Mouse (Mus musculus) midbrain, embryonic 13.5 days (tissue): ENCODE results near the gene Lgr4. TPM values are rescaled to one million over a fixed set of nuclear protein-coding genes. Genes with fewer than 3 reads are reported as not detected.

Experiments used
- ATAC-seq: fragments of 200-750 bp; cut with Nextera tagmentation; 2 replicates; pipeline ENCODE4 v1.8.0; 2017; ENCODE audit warnings: mild to moderate bottlenecking, moderate TSS enrichment, moderate library complexity
- H3K27ac ChIP-seq: fragments of 300-500 bp; sonication (generic); 2 replicates; pipeline ENCODE4 v1.5.1; 2015; ENCODE audit warnings: inconsistent platforms, mild to moderate bottlenecking, moderate library complexity
- H3K27me3 ChIP-seq: fragments of 300-500 bp; sonication (generic); 2 replicates; pipeline ENCODE4 v1.6.1; 2015; ENCODE audit warnings: mild to moderate bottlenecking, inconsistent platforms
- H3K36me3 ChIP-seq: fragments of 300-500 bp; sonication (generic); 2 replicates; pipeline ENCODE4 v1.6.1; 2015; ENCODE audit warnings: mild to moderate bottlenecking, inconsistent platforms
- H3K4me1 ChIP-seq: fragments of 300-500 bp; sonication (generic); replicated peaks from 2 replicates; pipeline ENCODE4 v1.6.1; 2015; ENCODE audit warnings: inconsistent platforms
- H3K4me2 ChIP-seq: fragments of 300-500 bp; sonication (generic); replicated peaks from 2 replicates; pipeline ENCODE4 v1.6.1; 2015; ENCODE audit warnings: moderate library complexity, mild to moderate bottlenecking, inconsistent platforms
- H3K4me3 ChIP-seq: fragments of 300-500 bp; sonication (generic); replicated peaks from 2 replicates; pipeline ENCODE4 v1.5.1; 2015; ENCODE audit warnings: mild to moderate bottlenecking, inconsistent platforms
- H3K9ac ChIP-seq: fragments of 300-500 bp; sonication (generic); replicated peaks from 2 replicates; pipeline ENCODE4 v1.6.1; 2015; ENCODE audit warnings: mild to moderate bottlenecking, inconsistent platforms
- H3K9me3 ChIP-seq: fragments of 300-500 bp; sonication (generic); 2 replicates; pipeline ENCODE4 v1.6.1; 2016; ENCODE audit warnings: mild to moderate bottlenecking, inconsistent platforms
- WGBS: fragments of 180-500 bp; shearing (Covaris S2); methylation state at CpG from one replicate; pipeline ENCODE4 v1.1.7; 2015; 5-methylcytosine and 5-hydroxymethylcytosine counted together
- polyA plus RNA-seq: library from polyadenylated mRNA; unstranded; fragments of >200 nt; fragmentation: Nextera tagmentation; extraction: Ambion mirVana; gene quantifications from 2 replicates; pipeline ENCODE4 v1.2.1, GENCODE M21; 2015

Gene Lgr4
- polyA plus RNA-seq, 1 experiment from 2014 or later: 7.9 TPM

DNA sequence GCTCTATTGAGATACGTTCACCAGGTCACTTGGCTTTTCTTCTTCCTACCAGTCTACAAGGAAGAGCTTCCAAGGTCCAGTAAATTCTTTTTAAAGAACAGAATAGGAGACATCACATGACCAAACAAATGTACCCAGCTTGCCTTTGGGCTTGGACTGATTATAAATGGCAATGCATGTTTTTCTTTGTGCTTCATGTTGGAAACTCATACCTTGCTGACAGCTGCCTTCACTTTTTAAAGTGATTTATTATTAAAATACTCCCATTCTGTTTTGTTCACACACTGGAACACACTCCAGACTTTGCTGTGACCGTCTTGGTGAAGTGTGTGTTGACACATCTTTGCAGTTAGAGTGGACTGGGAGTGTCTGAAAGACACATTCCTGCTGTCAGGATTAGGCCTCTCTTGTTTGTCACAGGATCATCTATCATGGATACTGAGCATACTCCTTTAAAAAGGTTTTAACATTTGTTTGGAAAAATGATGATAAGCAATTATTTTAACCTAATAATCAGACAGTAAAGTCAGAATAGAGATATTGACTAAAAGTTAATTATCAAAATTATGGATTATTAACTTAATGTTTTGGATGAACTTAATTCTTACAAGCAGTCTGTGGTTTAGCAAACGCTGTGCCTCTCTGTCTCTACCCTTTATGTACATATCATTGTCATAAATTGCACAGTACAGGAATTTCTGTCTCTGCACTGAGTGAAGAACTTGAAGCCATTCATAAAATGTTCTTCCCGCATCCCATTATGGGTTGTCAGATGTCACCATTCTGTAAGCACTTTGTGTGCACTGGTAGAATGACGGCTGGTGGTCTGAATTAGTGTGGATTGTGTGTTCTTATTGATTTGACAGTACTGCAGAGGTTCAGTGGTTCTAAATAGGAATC is 125.7 kb downstream of the Lgr4 start:
- no peaks in the 10 kb centered on the region for H3K27me3 ChIP-seq
- ATAC-seq: 0 out of 2 replicates have a peak, but pooled peaks have one; percentile 56
- H3K9me3 ChIP-seq: no peaks in the 10 kb centered on the region
- H3K4me1 ChIP-seq: no peaks in the 10 kb centered on the region
- no peak overlapping the region for H3K9ac ChIP-seq
- H3K4me3 ChIP-seq: no peak overlapping the region
- 51% methylated on average over 5 of the region's 5 CpGs for WGBS
- H3K36me3 ChIP-seq: 0 out of 2 replicates have a peak, but pooled peaks cover 13% of the 10 kb centered on the region
- no peak overlapping the region for H3K4me2 ChIP-seq
- H3K27ac ChIP-seq: no peak overlapping the region

GRCm38 (mm10) chr2:110058424-110058823 is 141.0 kb downstream of the Lgr4 start:
- no peak overlapping the region for H3K4me3 ChIP-seq
- no peak overlapping the region for H3K27ac ChIP-seq
- no peak overlapping the region for H3K4me2 ChIP-seq
- no peaks in the 10 kb centered on the region for H3K36me3 ChIP-seq
- H3K4me1 ChIP-seq: no peaks in the 10 kb centered on the region
- WGBS: 35% methylated on average over 4 of the region's 4 CpGs
- no peaks in the 10 kb centered on the region for H3K9me3 ChIP-seq
- no peak for ATAC-seq
- H3K9ac ChIP-seq: no peak overlapping the region
- H3K27me3 ChIP-seq: no peaks in the 10 kb centered on the region

DNA sequence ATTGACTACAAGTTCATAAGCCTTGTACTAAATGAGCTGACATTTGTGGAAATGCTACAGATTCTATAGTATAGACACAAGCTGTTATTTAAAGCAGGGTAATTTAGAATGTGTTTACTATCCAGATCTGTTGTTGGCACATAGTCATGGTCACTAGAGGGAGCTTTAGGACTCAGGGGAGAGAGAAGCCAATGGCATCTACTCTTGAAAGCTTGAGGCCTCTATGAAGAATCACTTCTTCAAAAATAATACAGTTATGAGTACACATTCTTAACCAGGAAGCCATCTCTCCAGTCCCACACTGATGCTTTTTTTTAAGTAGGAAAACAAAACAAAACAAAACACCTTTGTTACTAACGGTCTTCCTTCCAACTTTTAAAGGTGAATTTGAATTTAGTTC is 145.7 kb downstream of the Lgr4 start:
- Histone ChIP-seq H3K4me1 (no peaks in the 10 kb centered on the region), H3K27ac (no peak overlapping the region), H3K4me3 (no peak overlapping the region), H3K4me2 (no peak overlapping the region), H3K9me3 (no peaks in the 10 kb centered on the region; the same call in 1 of the 2 replicates), H3K27me3 (no peaks in the 10 kb centered on the region), H3K36me3 (no peaks in the 10 kb centered on the region), H3K9ac (no peak overlapping the region)
- ATAC-seq: no peak
- WGBS: 89% methylated on average over 1 of the region's 1 CpGs

Other genes with a start within 250 kb of the Lgr4 start
- gene Bdnf, start 242.9 kb upstream of the Lgr4 start, polyA plus RNA-seq: 2.8 and 3.7 TPM in 2 replicates
- gene Lin7c, start 26.8 kb upstream of the Lgr4 start, polyA plus RNA-seq: 175 and 201 TPM in 2 replicates
- 44.5 and 45.8 TPM in 2 replicates for gene Ccdc34, start 100.2 kb downstream of the Lgr4 start, polyA plus RNA-seq